Mouse (Mus musculus): Measurements from ENCODE around the gene Ranbp3. TPM values are rescaled to one million over a fixed set of nuclear protein-coding genes. Genes with fewer than 3 reads are reported as not detected.

Ranbp3 gene
- total and polyA plus RNA-seq, 3 experiments: 77.9 to 86.0 (median 79.5) TPM

- no peak for TF ChIP-seq EP300 (IDR thresholded peaks at IDR 0.05; ENCODE audit: low read length)
- peak; percentile 50; the same call in 1 of the 2 replicates for TF ChIP-seq BHLHE40 (IDR thresholded peaks at IDR 0.05; ENCODE audit: low read depth, low read length)
- no peak for TF ChIP-seq MAFK (IDR thresholded peaks at IDR 0.05; ENCODE audit: insufficient replicate concordance, low read length)
- peak; percentile 39; the same call in 1 of the 2 replicates for TF ChIP-seq NELFE (IDR thresholded peaks at IDR 0.05; ENCODE audit: low read depth, low read length)
- TF ChIP-seq USF2 (conservative IDR thresholded peaks at IDR 0.05; ENCODE audit: low read depth, low read length): no peak
- peak; percentile 71 for TF ChIP-seq NRF1 (IDR thresholded peaks at IDR 0.05; ENCODE audit: low read depth, low read length)
- no peak for TF ChIP-seq HCFC1 (IDR thresholded peaks at IDR 0.05; ENCODE audit: low read depth, low read length)
- peak; percentile 65 to 89 for TF ChIP-seq CTCF (conservative IDR thresholded peaks at IDR 0.05 in 1 of 2, IDR thresholded peaks at IDR 0.05 in 1 of 2; ENCODE audit: low read depth in 2 of 2, low read length in 2 of 2)
- TF ChIP-seq ELF1 (IDR thresholded peaks at IDR 0.05; ENCODE audit: low read depth, low read length): 0 out of 2 replicates have a peak, but pooled peaks have one; percentile 19
Measured at GRCm38 (mm10) chr17:56668384-56669144, 4.5 kb upstream of the Ranbp3 start (continued).

GRCm38 (mm10) chr17:56669766-56670165, 3.3 kb upstream of the Ranbp3 start:
- peaks cover 15% of the 10 kb centered on the region for H3K79me2 ChIP-seq (replicated peaks; ENCODE audit: control insufficient read depth, extremely low read depth, insufficient read depth, poor library complexity, severe bottlenecking)
- no peak overlapping the region for H3K4me2 ChIP-seq (ENCODE audit: insufficient read depth, low read depth, poor library complexity, severe bottlenecking)
- no peak for DNase-seq (ENCODE audit: extremely low read depth)
- peaks cover 0 to 1% of the 10 kb centered on the region in 2 experiments for H3K36me3 ChIP-seq (replicated peaks in 1 of 2; ENCODE audit: control insufficient read depth in 1 of 2, insufficient read depth in 1 of 2, low read length in 1 of 2)
- H3K9me3 ChIP-seq (replicated peaks; ENCODE audit: low read length): peaks cover 3% of the 10 kb centered on the region
- TF ChIP-seq TBP (conservative IDR thresholded peaks at IDR 0.05; ENCODE audit: low read depth, low read length) (no peak), ELF1 (IDR thresholded peaks at IDR 0.05; ENCODE audit: low read depth, low read length) (no peak)
- peaks cover 0 to 13% of the 10 kb centered on the region in 2 experiments; a peak in 3 of 4 replicates for H3K4me1 ChIP-seq (ENCODE audit: control insufficient read depth in 1 of 2, insufficient read depth in 2 of 2)
- no peak overlapping the region for H3K27ac ChIP-seq (ENCODE audit: insufficient read depth, low read depth)
- dilution Hi-C loops (cut with MboI; ENCODE audit: extremely low pct_ligation_motif_present, extremely low pct_unique_long_range_greater_than_20kb, low sequenced_read_pairs) (no loop called here), in situ Hi-C loops (cut with MboI; ENCODE audit: low pct_ligation_motif_present, low pct_unique_long_range_greater_than_20kb, low sequenced_read_pairs) (loop anchor here (10.0 kb wide), 1 partner anchor 305 kb away; no protein-coding TSS in a partner anchor)
- H3K9ac ChIP-seq (ENCODE audit: insufficient read depth, low read depth): no peak overlapping the region
- H3K4me3 ChIP-seq (replicated peaks in 1 of 3; ENCODE audit: low read depth in 2 of 3, low read length in 2 of 3, poor library complexity in 1 of 3): no peak overlapping the region
- peaks cover 6% of the 10 kb centered on the region for H3K27me3 ChIP-seq (replicated peaks)

- TF ChIP-seq USF1 (IDR thresholded peaks at IDR 0.05; ENCODE audit: low read depth, low read length): no peak
- no peak for TF ChIP-seq KAT2A (IDR thresholded peaks at IDR 0.05; ENCODE audit: insufficient replicate concordance, low read length)
- TF ChIP-seq MAZ (IDR thresholded peaks at IDR 0.05; ENCODE audit: low read depth, low read length): no peak
- peak; percentile 51 for TF ChIP-seq SIN3A (IDR thresholded peaks at IDR 0.05; ENCODE audit: low read length)
- no peak for TF ChIP-seq MXI1 (IDR thresholded peaks at IDR 0.05; ENCODE audit: low read depth, low read length)
- TF ChIP-seq TBP (conservative IDR thresholded peaks at IDR 0.05; ENCODE audit: low read depth, low read length): no peak
- 0 out of 2 replicates have a peak, but pooled peaks have one; percentile 24 for TF ChIP-seq UBTF (IDR thresholded peaks at IDR 0.05; ENCODE audit: low read depth, low read length)
- no peak for TF ChIP-seq ZMIZ1 (IDR thresholded peaks at IDR 0.05; ENCODE audit: low read depth, low read length)
- in situ Hi-C loops (cut with MboI; ENCODE audit: low pct_ligation_motif_present, low pct_unique_long_range_greater_than_20kb, low sequenced_read_pairs): no loop called here
- peaks cover 0 to 42% of the 10 kb centered on the region in 2 experiments; a peak in 2 of 4 replicates for H3K4me1 ChIP-seq (ENCODE audit: control insufficient read depth in 1 of 2, insufficient read depth in 2 of 2)
- peak overlapping the region; percentile 90 to 98 (median 94) for H3K4me3 ChIP-seq (replicated peaks in 1 of 3; ENCODE audit: low read depth in 2 of 3, low read length in 2 of 3, poor library complexity in 1 of 3)
- peak overlapping the region; percentile 96 for H3K9ac ChIP-seq (ENCODE audit: insufficient read depth, low read depth)
- H3K27ac ChIP-seq (ENCODE audit: insufficient read depth, low read depth): 0 out of 2 replicates have a peak overlapping the region, but pooled peaks have one; percentile 28
- no peaks in the 10 kb centered on the region for H3K27me3 ChIP-seq (replicated peaks)
- peak overlapping the region; percentile 90 for H3K4me2 ChIP-seq (ENCODE audit: insufficient read depth, low read depth, poor library complexity, severe bottlenecking)
- H3K79me2 ChIP-seq (replicated peaks; ENCODE audit: control insufficient read depth, extremely low read depth, insufficient read depth, poor library complexity, severe bottlenecking): peaks cover 51% of the 10 kb centered on the region
- H3K36me3 ChIP-seq (replicated peaks in 1 of 2; ENCODE audit: control insufficient read depth in 1 of 2, insufficient read depth in 1 of 2, low read length in 1 of 2): peaks cover 17 to 36% of the 10 kb centered on the region in 2 experiments
- H3K9me3 ChIP-seq (replicated peaks; ENCODE audit: low read length): no peaks in the 10 kb centered on the region
- dilution Hi-C loops (cut with MboI; ENCODE audit: extremely low pct_ligation_motif_present, extremely low pct_unique_long_range_greater_than_20kb, low sequenced_read_pairs): no loop called here
- DNase-seq (ENCODE audit: extremely low read depth): no peak
Measured at GRCm38 (mm10) chr17:56673647-56674416, 738 bp downstream of the Ranbp3 start.

Measured in CH12.LX (cell line).